Mouse (Mus musculus): ENCODE results near the gene Grm2. TPM values are rescaled to one million over a fixed set of nuclear protein-coding genes. Genes with fewer than 3 reads are reported as not detected.

The Grm2 gene
- polyA plus RNA-seq, 1 experiment from 2014 or later: 24.3 TPM

GRCm38 (mm10) chr9:106659935-106660334 is 4.1 kb upstream of the Grm2 start:
- Histone ChIP-seq H3K27ac (ENCODE audit: low read length) (no peak overlapping the region), H3K4me3 (ENCODE audit: low read depth, low read length) (no peak overlapping the region), H3K9me3 (replicated peaks; ENCODE audit: control insufficient read depth, low read length, poor library complexity, severe bottlenecking) (no peaks in the 10 kb centered on the region), H3K36me3 (ENCODE audit: control insufficient read depth, insufficient read depth, low read length) (peaks cover 9% of the 10 kb centered on the region), H3K9ac (ENCODE audit: low read depth, low read length) (no peak overlapping the region), H3K27me3 (ENCODE audit: control insufficient read depth, insufficient read depth, low read depth, low read length) (no peaks in the 10 kb centered on the region), H3K4me2 (ENCODE audit: low read length) (no peak overlapping the region), H3K4me1 (ENCODE audit: control insufficient read depth, insufficient read depth, low read length) (peaks cover 35% of the 10 kb centered on the region)
- no peak for ATAC-seq
- 44% methylated on average over 1 of the region's 1 CpGs for WGBS

- Histone ChIP-seq H3K9me3 (replicated peaks; ENCODE audit: control insufficient read depth, low read length, poor library complexity, severe bottlenecking) (no peaks in the 10 kb centered on the region), H3K27ac (ENCODE audit: low read length) (no peak overlapping the region), H3K4me1 (ENCODE audit: control insufficient read depth, insufficient read depth, low read length) (peaks cover 31% of the 10 kb centered on the region), H3K9ac (ENCODE audit: low read depth, low read length) (no peak overlapping the region), H3K4me3 (ENCODE audit: low read depth, low read length) (no peak overlapping the region), H3K27me3 (ENCODE audit: control insufficient read depth, insufficient read depth, low read depth, low read length) (no peaks in the 10 kb centered on the region), H3K4me2 (ENCODE audit: low read length) (no peak overlapping the region), H3K36me3 (ENCODE audit: control insufficient read depth, insufficient read depth, low read length) (peaks cover 9% of the 10 kb centered on the region)
- 30% methylated on average over 7 of the region's 7 CpGs for WGBS
- no peak for ATAC-seq
Observed at GRCm38 (mm10) chr9:106659441-106659840, 3.6 kb upstream of the Grm2 start.

GRCm38 (mm10) chr9:106657592-106657991 is 1.7 kb upstream of the Grm2 start:
- peaks cover 9% of the 10 kb centered on the region for H3K36me3 ChIP-seq (ENCODE audit: control insufficient read depth, insufficient read depth, low read length)
- H3K27ac ChIP-seq (ENCODE audit: low read length): no peak overlapping the region
- H3K27me3 ChIP-seq (ENCODE audit: control insufficient read depth, insufficient read depth, low read depth, low read length): no peaks in the 10 kb centered on the region
- no peak for ATAC-seq
- H3K9me3 ChIP-seq (replicated peaks; ENCODE audit: control insufficient read depth, low read length, poor library complexity, severe bottlenecking): no peaks in the 10 kb centered on the region
- no peak overlapping the region for H3K4me3 ChIP-seq (ENCODE audit: low read depth, low read length)
- H3K4me1 ChIP-seq (ENCODE audit: control insufficient read depth, insufficient read depth, low read length): peaks cover 18% of the 10 kb centered on the region
- no peak overlapping the region for H3K4me2 ChIP-seq (ENCODE audit: low read length)
- WGBS: 37% methylated on average over 5 of the region's 5 CpGs
- no peak overlapping the region for H3K9ac ChIP-seq (ENCODE audit: low read depth, low read length)

- ATAC-seq: no peak
- Histone ChIP-seq H3K9ac (ENCODE audit: low read depth, low read length) (no peak overlapping the region), H3K27ac (ENCODE audit: low read length) (no peak overlapping the region), H3K27me3 (ENCODE audit: control insufficient read depth, insufficient read depth, low read depth, low read length) (no peaks in the 10 kb centered on the region), H3K36me3 (ENCODE audit: control insufficient read depth, insufficient read depth, low read length) (peaks cover 7% of the 10 kb centered on the region), H3K4me3 (ENCODE audit: low read depth, low read length) (no peak overlapping the region), H3K4me2 (ENCODE audit: low read length) (no peak overlapping the region; the same call in 1 of the 2 replicates), H3K9me3 (replicated peaks; ENCODE audit: control insufficient read depth, low read length, poor library complexity, severe bottlenecking) (no peaks in the 10 kb centered on the region), H3K4me1 (ENCODE audit: control insufficient read depth, insufficient read depth, low read length) (peaks cover 23% of the 10 kb centered on the region)
- WGBS: 30% methylated on average over 5 of the region's 5 CpGs
Observed at GRCm38 (mm10) chr9:106656820-106657219, 938 bp upstream of the Grm2 start.

GRCm38 (mm10) chr9:106652720-106653119 is 3.2 kb downstream of the Grm2 start:
- H3K9ac ChIP-seq (ENCODE audit: low read depth, low read length): no peak overlapping the region
- 64% methylated on average over 1 of the region's 1 CpGs for WGBS
- H3K4me3 ChIP-seq (ENCODE audit: low read depth, low read length): no peak overlapping the region

GRCm38 (mm10) chr9:106647226-106647625 is 8.7 kb downstream of the Grm2 start:
- Histone ChIP-seq H3K4me3 (ENCODE audit: low read depth, low read length) (no peak overlapping the region), H3K4me2 (ENCODE audit: low read length) (no peak overlapping the region), H3K27ac (ENCODE audit: low read length) (no peak overlapping the region), H3K9me3 (replicated peaks; ENCODE audit: control insufficient read depth, low read length, poor library complexity, severe bottlenecking) (no peaks in the 10 kb centered on the region), H3K36me3 (ENCODE audit: control insufficient read depth, insufficient read depth, low read length) (peaks cover 12% of the 10 kb centered on the region), H3K27me3 (ENCODE audit: control insufficient read depth, insufficient read depth, low read depth, low read length) (no peaks in the 10 kb centered on the region), H3K4me1 (ENCODE audit: control insufficient read depth, insufficient read depth, low read length) (peaks cover 2% of the 10 kb centered on the region; the same call in 1 of the 2 replicates), H3K9ac (ENCODE audit: low read depth, low read length) (no peak overlapping the region)
- no peak for ATAC-seq
- WGBS: 76% methylated on average over 27 of the region's 27 CpGs

More at GRCm38 (mm10) chr9:106652720-106653119, 3.2 kb downstream of the Grm2 start:
- Histone ChIP-seq H3K27me3 (ENCODE audit: control insufficient read depth, insufficient read depth, low read depth, low read length) (no peaks in the 10 kb centered on the region), H3K36me3 (ENCODE audit: control insufficient read depth, insufficient read depth, low read length) (peaks cover 6% of the 10 kb centered on the region; the same call in 1 of the 2 replicates), H3K4me2 (ENCODE audit: low read length) (peak overlapping the region; percentile 19; the same call in 1 of the 2 replicates), H3K4me1 (ENCODE audit: control insufficient read depth, insufficient read depth, low read length) (peaks cover 23% of the 10 kb centered on the region), H3K9me3 (replicated peaks; ENCODE audit: control insufficient read depth, low read length, poor library complexity, severe bottlenecking) (no peaks in the 10 kb centered on the region), H3K27ac (ENCODE audit: low read length) (no peak overlapping the region)
- no peak for ATAC-seq

- Histone ChIP-seq H3K4me1 (ENCODE audit: control insufficient read depth, insufficient read depth, low read length) (no peaks in the 10 kb centered on the region), H3K36me3 (ENCODE audit: control insufficient read depth, insufficient read depth, low read length) (peaks cover 12% of the 10 kb centered on the region), H3K27ac (ENCODE audit: low read length) (no peak overlapping the region), H3K9me3 (replicated peaks; ENCODE audit: control insufficient read depth, low read length, poor library complexity, severe bottlenecking) (no peaks in the 10 kb centered on the region), H3K4me3 (ENCODE audit: low read depth, low read length) (no peak overlapping the region), H3K27me3 (ENCODE audit: control insufficient read depth, insufficient read depth, low read depth, low read length) (no peaks in the 10 kb centered on the region), H3K9ac (ENCODE audit: low read depth, low read length) (no peak overlapping the region), H3K4me2 (ENCODE audit: low read length) (no peak overlapping the region)
- 77% methylated on average over 9 of the region's 9 CpGs for WGBS
- ATAC-seq: no peak
Observed at GRCm38 (mm10) chr9:106645684-106646271, 10.1 kb downstream of the Grm2 start.

GRCm38 (mm10) chr9:106643787-106644186 is 12.1 kb downstream of the Grm2 start:
- WGBS: 76% methylated on average over 6 of the region's 6 CpGs
- no peak overlapping the region for H3K9ac ChIP-seq (ENCODE audit: low read depth, low read length)
- no peak overlapping the region for H3K4me3 ChIP-seq (ENCODE audit: low read depth, low read length)
- no peaks in the 10 kb centered on the region for H3K27me3 ChIP-seq (ENCODE audit: control insufficient read depth, insufficient read depth, low read depth, low read length)
- H3K36me3 ChIP-seq (ENCODE audit: control insufficient read depth, insufficient read depth, low read length): peaks cover 6% of the 10 kb centered on the region
- ATAC-seq: no peak
- H3K4me1 ChIP-seq (ENCODE audit: control insufficient read depth, insufficient read depth, low read length): no peaks in the 10 kb centered on the region
- H3K27ac ChIP-seq (ENCODE audit: low read length): no peak overlapping the region
- H3K4me2 ChIP-seq (ENCODE audit: low read length): no peak overlapping the region
- H3K9me3 ChIP-seq (replicated peaks; ENCODE audit: control insufficient read depth, low read length, poor library complexity, severe bottlenecking): no peaks in the 10 kb centered on the region

- no peak overlapping the region for H3K4me3 ChIP-seq (ENCODE audit: low read depth, low read length)
- no peaks in the 10 kb centered on the region for H3K4me1 ChIP-seq (ENCODE audit: control insufficient read depth, insufficient read depth, low read length)
- 31% methylated on average over 7 of the region's 7 CpGs for WGBS
- no peak for ATAC-seq
- no peak overlapping the region for H3K9ac ChIP-seq (ENCODE audit: low read depth, low read length)
- H3K9me3 ChIP-seq (replicated peaks; ENCODE audit: control insufficient read depth, low read length, poor library complexity, severe bottlenecking): no peaks in the 10 kb centered on the region
- H3K4me2 ChIP-seq (ENCODE audit: low read length): no peak overlapping the region
- no peak overlapping the region for H3K27ac ChIP-seq (ENCODE audit: low read length)
- no peaks in the 10 kb centered on the region for H3K27me3 ChIP-seq (ENCODE audit: control insufficient read depth, insufficient read depth, low read depth, low read length)
- H3K36me3 ChIP-seq (ENCODE audit: control insufficient read depth, insufficient read depth, low read length): peaks cover 6% of the 10 kb centered on the region
Observed at GRCm38 (mm10) chr9:106643128-106643527, 12.8 kb downstream of the Grm2 start.

Measured in midbrain, embryonic 16.5 days (tissue).